Mouse (Mus musculus): ENCODE data around the gene Kdm2a. TPM values are rescaled to one million over a fixed set of nuclear protein-coding genes. Genes with fewer than 3 reads are reported as not detected.

Gene Kdm2a
- polyA plus RNA-seq, 1 experiment = 64.6 TPM

- WGBS = under 1% methylated on average over 13 of the region's 13 CpGs
- DNase-seq (ENCODE audit: low read depth, low spot score) = no peak
Observed at GRCm38 (mm10) chr19:4333100-4333775, 64.8 kb downstream of the Kdm2a start.

DNA sequence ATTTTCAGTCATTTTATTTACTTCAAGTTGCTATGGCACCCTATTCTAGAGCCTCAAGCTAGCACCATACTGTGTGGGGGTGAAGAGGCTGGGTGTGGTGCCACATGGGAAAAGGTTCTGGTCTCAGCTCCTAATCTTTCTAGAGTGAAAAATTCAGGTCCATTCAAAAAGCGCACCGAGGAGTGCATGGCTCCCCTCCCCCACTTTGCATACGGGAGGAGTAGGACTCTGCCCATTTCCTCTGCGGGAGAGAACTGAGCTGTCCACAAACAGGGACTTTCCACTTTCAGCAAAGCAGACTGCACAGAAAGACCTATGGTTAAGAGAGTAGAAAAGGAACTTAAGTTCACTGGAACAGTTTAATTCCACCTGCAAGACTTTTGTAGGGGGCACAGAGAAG, 65.4 kb downstream of the Kdm2a start:
- WGBS = 0% methylated on average over 4 of the region's 4 CpGs
- no peak for DNase-seq (ENCODE audit: low read depth, low spot score)

- WGBS = 25% methylated on average over 3 of the region's 3 CpGs
Observed at GRCm38 (mm10) chr19:4331273-4331672, 66.8 kb downstream of the Kdm2a start.

DNA sequence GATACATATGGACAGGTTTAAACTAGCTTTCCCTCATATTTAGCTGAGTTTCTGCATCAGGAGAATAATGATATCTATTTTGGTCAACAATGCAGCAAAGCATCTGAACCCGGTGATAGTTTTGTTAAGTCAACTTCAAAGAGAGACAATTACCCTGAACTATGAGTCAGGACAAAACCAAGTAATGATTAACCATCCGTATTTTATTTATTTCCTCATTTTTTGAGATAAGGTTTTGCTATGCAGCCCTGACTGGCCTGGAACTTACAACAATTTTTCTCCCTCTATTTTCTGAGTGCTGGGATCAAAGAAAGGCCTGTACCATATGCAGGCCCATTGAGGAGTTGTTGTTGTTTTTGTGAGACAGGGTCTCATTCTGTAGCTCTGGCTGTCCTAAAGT, 67.5 kb downstream of the Kdm2a start:
- WGBS = 26% methylated on average over 2 of the region's 2 CpGs

More at GRCm38 (mm10) chr19:4331273-4331672, 66.8 kb downstream of the Kdm2a start:
- no peak for DNase-seq (ENCODE audit: low read depth, low spot score)

GRCm38 (mm10) chr19:4328737-4329304, 69.3 kb downstream of the Kdm2a start:
- 88% methylated on average over 8 of the region's 8 CpGs for WGBS

More for the DNA sequence above, 67.5 kb downstream of the Kdm2a start:
- DNase-seq (ENCODE audit: low read depth, low spot score) = no peak

DNA sequence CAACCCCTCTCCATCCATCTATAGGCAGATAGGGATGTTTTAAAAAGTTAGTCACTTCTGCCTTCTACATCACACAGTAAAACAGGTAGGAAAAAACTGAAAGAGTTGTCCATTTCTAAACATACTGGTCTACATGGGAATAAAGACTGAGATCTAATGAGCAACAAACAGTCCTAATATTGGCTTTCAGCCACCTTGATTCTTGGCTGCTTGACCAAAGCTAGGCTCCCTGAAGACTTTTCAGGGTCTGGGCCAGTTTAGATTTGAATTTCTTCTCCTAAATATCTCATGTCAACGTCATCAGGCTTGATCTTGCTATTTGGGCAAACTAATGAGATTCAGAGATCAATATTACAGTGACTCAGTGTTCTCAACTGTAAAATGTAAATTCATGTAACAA, 71.2 kb downstream of the Kdm2a start:
- WGBS = 55% methylated on average over 1 of the region's 1 CpGs
- DNase-seq (ENCODE audit: low read depth, low spot score) = no peak

More at GRCm38 (mm10) chr19:4328737-4329304, 69.3 kb downstream of the Kdm2a start:
- DNase-seq (ENCODE audit: low read depth, low spot score) = no peak

DNA sequence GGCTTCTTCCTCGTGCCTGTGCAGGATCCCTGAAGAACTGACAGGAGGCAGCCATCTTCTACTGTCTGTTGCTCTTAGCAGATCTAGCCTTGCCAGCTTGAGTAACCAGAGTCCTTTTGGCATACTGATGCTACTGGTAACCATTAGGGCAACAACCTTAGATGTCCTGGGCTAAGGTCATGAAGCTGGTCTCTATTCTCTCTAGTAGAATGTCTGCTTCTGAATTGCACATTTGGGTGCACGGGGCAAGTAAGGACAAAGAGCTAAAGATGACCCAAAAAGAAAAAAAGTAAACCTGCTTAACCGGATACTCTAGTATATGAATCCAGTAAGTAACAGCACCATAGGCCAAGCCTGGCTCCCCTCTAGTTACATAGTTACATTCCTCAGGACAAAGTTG, 72.0 kb downstream of the Kdm2a start:
- DNase-seq (ENCODE audit: low read depth, low spot score) = no peak
- WGBS = 49% methylated on average over 3 of the region's 3 CpGs

DNA sequence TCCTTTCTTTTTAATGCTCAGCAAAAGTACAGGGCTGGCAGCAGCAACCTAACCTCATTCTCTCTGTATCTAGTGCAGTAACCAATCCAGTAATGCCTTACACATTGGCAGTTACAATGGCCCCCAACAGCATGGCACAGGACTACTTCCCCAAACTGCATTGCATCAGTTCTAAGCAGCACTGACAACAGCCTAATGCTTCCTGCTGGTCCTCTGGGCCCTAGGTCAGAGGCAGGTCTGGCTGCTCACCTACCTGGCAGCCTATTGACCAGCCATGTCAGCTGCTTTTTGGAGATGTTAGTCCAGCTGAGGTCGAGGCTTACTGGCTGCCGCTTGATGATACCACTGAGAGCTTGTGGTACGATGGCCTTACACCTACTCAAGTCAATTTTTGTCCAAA, 76.0 kb downstream of the Kdm2a start:
- WGBS = 93% methylated on average over 3 of the region's 3 CpGs
- no peak for DNase-seq (ENCODE audit: low read depth, low spot score)

DNA sequence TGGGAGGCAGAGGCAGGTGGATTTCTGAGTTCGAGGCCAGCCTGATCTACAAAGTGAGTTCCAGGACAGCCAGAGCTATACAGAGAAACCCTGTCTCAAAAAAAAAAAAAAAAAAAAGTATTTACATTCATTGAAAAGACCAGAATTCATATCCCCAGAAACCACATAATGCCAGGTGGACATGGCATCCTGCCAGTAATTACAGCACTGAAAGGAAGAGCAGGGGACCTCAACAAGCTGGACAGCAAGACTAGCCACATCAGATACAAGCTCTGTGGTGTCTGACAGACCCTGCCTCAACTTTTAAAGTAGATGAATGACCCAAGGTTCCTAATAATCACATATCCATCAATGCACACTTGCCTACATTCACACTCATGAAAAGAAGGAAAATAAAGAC, 76.5 kb downstream of the Kdm2a start:
- DNase-seq (ENCODE audit: low read depth, low spot score) = no peak
- WGBS = 90% methylated on average over 1 of the region's 1 CpGs

- DNase-seq (ENCODE audit: low read depth, low spot score) = no peak
- WGBS = 71% methylated on average over 4 of the region's 4 CpGs
Observed at GRCm38 (mm10) chr19:4319272-4319671, 78.8 kb downstream of the Kdm2a start.

GRCm38 (mm10) chr19:4317181-4317580, 80.9 kb downstream of the Kdm2a start:
- no peak for DNase-seq (ENCODE audit: low read depth, low spot score)
- WGBS = 75% methylated on average over 3 of the region's 3 CpGs

DNA sequence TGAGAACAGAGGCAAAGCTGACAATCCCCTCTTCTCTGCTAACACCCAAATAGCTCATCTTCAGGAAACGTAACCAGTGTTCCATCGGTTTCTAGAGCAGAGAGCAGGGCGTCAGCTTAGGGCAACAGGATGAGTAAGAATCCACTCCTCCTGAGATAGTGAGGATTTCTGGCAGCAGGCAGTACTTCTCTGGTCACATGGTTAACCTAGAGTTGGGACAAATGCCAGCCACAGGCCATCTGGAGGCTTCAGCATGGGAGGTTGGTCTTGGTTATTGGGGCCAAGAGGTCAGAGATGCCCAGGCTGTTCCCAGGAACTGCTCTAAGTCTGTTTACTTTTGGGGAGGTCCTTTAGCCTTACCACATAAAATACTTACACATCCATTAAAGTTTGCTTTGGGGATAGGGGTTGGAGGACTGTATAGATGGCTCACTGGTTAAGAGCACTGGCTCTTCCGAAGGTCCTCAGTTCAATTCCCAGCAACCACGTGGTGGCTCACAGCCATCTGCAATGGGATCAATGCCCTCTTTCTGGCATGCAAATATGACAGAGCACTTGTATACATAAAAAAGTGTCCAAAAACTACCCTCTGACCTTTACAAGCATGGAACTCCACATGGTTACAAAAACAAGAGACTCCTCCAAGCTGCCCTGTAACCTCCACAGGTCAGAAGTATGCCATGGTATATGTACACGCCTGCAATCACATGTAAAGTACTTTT, 82.7 kb downstream of the Kdm2a start:
- peak; percentile 97 for DNase-seq (ENCODE audit: low read depth, low spot score)
- WGBS = 15% methylated on average over 6 of the region's 6 CpGs

DNA sequence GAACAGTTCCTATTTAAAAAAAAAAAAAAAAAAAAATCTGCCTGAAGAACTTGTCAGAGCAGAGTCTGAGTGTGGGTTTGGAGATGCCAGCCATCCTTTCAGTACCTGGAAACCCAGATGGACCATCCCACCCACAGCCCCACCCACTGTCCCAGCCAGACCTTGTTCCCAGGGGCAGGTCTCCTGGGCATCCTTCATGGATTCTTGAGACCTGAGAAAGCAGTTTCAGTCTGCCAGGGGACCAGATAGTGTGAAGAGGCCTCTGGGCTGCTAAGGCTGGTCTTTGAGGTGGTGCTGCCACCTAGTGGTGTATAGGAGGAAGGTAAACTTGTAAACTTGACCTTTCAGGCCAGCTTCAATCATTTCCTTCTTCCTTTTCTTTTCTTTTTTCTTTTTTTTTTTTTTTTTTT, 88.3 kb downstream of the Kdm2a start:
- DNase-seq (ENCODE audit: low read depth, low spot score) = no peak

DNA sequence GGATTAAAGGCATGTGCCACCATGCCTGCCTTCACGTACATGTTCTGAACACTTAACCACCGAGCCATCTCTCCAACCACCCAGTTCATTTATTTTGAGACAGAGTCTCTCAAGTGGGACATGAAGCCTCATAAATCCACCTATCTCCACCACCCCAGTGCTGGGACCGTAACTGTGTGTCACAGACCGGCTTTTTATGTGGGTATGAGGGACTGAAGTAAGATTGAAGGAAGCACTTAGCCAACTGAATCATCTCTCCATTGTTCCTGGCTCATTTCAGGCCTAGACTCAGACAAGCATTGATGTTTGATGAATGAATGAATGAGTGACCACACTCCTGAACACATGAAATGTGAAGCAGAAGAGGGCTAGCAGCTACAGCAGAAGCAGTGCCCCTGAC, 88.8 kb downstream of the Kdm2a start:
- DNase-seq (ENCODE audit: low read depth, low spot score) = no peak
- 94% methylated on average over 4 of the region's 4 CpGs for WGBS

DNA sequence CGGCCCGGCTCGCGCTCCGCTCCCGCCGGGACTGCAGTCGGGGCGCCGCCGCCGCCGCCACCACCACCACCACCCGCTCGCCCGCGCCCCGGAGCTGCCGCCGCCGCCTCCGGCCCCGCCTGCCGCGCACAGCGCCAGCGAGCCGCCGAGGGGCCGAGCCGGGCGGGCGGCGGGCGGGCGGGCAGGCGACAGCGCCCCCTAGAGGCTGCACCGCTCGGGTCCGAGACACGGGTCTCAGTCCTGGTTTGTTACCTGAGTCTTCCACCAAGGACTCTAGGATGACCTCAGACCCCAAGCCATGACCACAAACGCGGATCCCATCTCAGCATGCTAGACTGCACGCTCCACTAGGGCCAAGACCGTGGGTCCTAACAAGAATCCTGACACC, 91.9 kb downstream of the Kdm2a start, which contains the start of gene Grk2:
Gene Grk2, minus strand, starts transcription at position 33 of the 388 bp plus-strand sequence.
- DNase-seq (ENCODE audit: low read depth, low spot score) = no peak
- 7% methylated on average over 42 of the region's 46 CpGs for WGBS

GRCm38 (mm10) chr19:4305491-4306189, 92.4 kb downstream of the Kdm2a start:
- DNase-seq (ENCODE audit: low read depth, low spot score) = no peak
- 1% methylated on average over 68 of the region's 68 CpGs for WGBS

DNA sequence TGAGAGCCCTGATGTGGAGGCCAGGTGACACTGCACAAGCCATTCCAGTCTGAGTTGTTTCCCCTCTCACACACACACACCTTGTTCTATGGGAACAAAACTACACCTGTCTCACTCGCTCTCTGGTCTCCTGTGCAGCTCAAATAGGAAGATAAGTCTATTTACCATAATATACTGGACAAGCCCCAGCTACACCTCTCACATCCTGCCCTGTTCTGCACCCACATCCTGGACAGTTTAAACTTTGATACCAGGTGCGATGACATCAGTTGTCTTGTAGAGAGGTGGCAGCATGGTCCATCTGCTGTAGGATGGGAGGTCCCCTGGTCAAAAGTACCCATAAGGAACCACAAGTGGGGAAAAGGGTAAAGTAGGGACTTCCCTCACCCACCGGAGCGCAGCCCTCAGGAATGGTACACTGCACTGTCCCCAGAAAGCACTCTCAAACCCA, 93.2 kb downstream of the Kdm2a start:
- no peak for DNase-seq (ENCODE audit: low read depth, low spot score)
- 16% methylated on average over 4 of the region's 4 CpGs for WGBS

- DNase-seq (ENCODE audit: low read depth, low spot score) = no peak
- WGBS = 70% methylated on average over 5 of the region's 5 CpGs
Observed at GRCm38 (mm10) chr19:4304251-4304821, 93.7 kb downstream of the Kdm2a start.

DNA sequence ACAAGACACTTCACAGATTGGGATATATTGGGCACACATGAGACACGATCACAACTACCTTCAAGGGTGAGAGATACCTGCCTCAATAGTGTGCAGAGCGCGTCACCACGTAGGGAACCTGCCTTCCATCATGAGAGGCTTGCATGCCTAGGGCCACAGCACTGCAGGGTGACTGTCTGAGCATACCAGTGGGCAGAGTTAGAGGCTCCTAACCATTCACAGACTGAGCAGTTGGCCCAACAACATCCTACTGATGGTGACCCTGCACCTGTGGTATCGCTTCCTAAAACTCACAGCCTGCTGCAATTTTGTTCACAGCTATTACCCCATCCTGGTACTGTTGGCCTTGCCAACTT, 94.5 kb downstream of the Kdm2a start:
- no peak for DNase-seq (ENCODE audit: low read depth, low spot score)
- 79% methylated on average over 5 of the region's 5 CpGs for WGBS
